Mouse (Mus musculus) limb, embryonic 14.5 days (tissue): Measurements from ENCODE around the gene Irf4. TPM values are rescaled to one million over a fixed set of nuclear protein-coding genes. Genes with fewer than 3 reads are reported as not detected.

Experiments used
- ATAC-seq: fragments of 200-750 bp; cut with Nextera tagmentation; 2 replicates; pipeline ENCODE4 v1.8.0; 2017; ENCODE audit warnings: low read depth, moderate number of reproducible peaks, moderate TSS enrichment; ENCODE audit not compliant: low FRiP score
- DNase-seq: peaks from one replicate; pipeline ENCODE4 v3.0.0-alpha.2; 2015; ENCODE audit warnings: low spot score
- H3K27ac ChIP-seq: fragments of 300-500 bp; sonication (generic); replicated peaks from 2 replicates; pipeline ENCODE4 v1.5.1; 2014; ENCODE audit warnings: low read depth, mild to moderate bottlenecking, low read length, moderate library complexity, mixed read lengths
- H3K27me3 ChIP-seq: fragments of 300-500 bp; sonication (generic); 2 replicates; pipeline ENCODE4 v1.6.1; 2014; ENCODE audit warnings: low read length, mixed read lengths; ENCODE audit not compliant: control insufficient read depth, insufficient read depth
- H3K36me3 ChIP-seq: fragments of 300-500 bp; sonication (generic); 2 replicates; pipeline ENCODE4 v1.6.1; 2014; ENCODE audit warnings: mild to moderate bottlenecking, low read length, moderate library complexity, mixed read lengths; ENCODE audit not compliant: control insufficient read depth, insufficient read depth
- H3K4me1 ChIP-seq: fragments of 300-500 bp; sonication (generic); 2 replicates; pipeline ENCODE4 v1.6.1; 2014; ENCODE audit warnings: antibody characterized with exemption, low read length, mixed read lengths; ENCODE audit not compliant: control insufficient read depth, insufficient read depth
- H3K4me2 ChIP-seq: fragments of 300-500 bp; sonication (generic); replicated peaks from 2 replicates; pipeline ENCODE4 v1.6.1; 2014; ENCODE audit warnings: low read depth, mild to moderate bottlenecking, low read length, moderate library complexity; ENCODE audit not compliant: severe bottlenecking
- H3K4me3 ChIP-seq: fragments of 300-500 bp; sonication (generic); replicated peaks from 2 replicates; pipeline ENCODE4 v1.5.1; 2014; ENCODE audit warnings: low read length
- H3K9ac ChIP-seq: fragments of 300-500 bp; sonication (generic); 2 replicates; pipeline ENCODE4 v1.6.1; 2014; ENCODE audit warnings: mild to moderate bottlenecking, low read depth, low read length, moderate library complexity; ENCODE audit not compliant: severe bottlenecking
- H3K9me3 ChIP-seq: fragments of 300-500 bp; sonication (generic); 2 replicates; pipeline ENCODE4 v1.6.1; 2016; ENCODE audit warnings: low read length; ENCODE audit not compliant: control insufficient read depth
- POLR2A ChIP-seq: fragments of 200-500 bp; IDR thresholded peaks from 2 replicates; pipeline ENCODE4 v1.8.0; 2012; ENCODE audit warnings: inconsistent platforms, mild to moderate bottlenecking, moderate library complexity, borderline replicate concordance; ENCODE audit not compliant: insufficient read depth, insufficient read length; ENCODE audit errors: extremely low read depth
- WGBS: fragments of 180-500 bp; shearing (Covaris S2); extraction: QIAGEN DNeasy Blood & Tissue Kit; methylation state at CpG from one replicate; pipeline ENCODE4 v1.1.7; 2014; 5-methylcytosine and 5-hydroxymethylcytosine counted together
- polyA plus RNA-seq, 2 experiments: library from polyadenylated mRNA; depleted of rRNA in 1 of 2; stranded (reverse) in 1 of 2; unstranded in 1 of 2; fragments of >200 nt; fragmentation: Nextera tagmentation in 1 of 2; extraction: Ambion mirVana in 1 of 2; gene quantifications; 2 replicates each; pipeline versions ENCODE4 v1.2.1 to v1.2.3; 2012 to 2014

Gene Irf4
- polyA plus RNA-seq, 2 experiments = 0.29 to 0.34 TPM

- ATAC-seq (no peak), DNase-seq (no peak)
- H3K4me3 ChIP-seq = no peak overlapping the region
- H3K4me2 ChIP-seq = no peak overlapping the region
- H3K36me3 ChIP-seq = no peaks in the 10 kb centered on the region
- no peaks in the 10 kb centered on the region for H3K9me3 ChIP-seq
- H3K4me1 ChIP-seq = 0 out of 2 replicates have a peak, but pooled peaks cover 6% of the 10 kb centered on the region
- no peaks in the 10 kb centered on the region for H3K27me3 ChIP-seq
- 95% methylated on average over 7 of the region's 7 CpGs for whole genome bisulfite sequencing
- TF ChIP-seq POLR2A = no peak
- no peak overlapping the region for H3K27ac ChIP-seq
- no peak overlapping the region for H3K9ac ChIP-seq
These were observed 20.9 kb upstream of the Irf4 start for GRCm38 (mm10) chr13:30728155-30728554.

GRCm38 (mm10) chr13:30729245-30729644 lies 19.8 kb upstream of the Irf4 start:
- DNase-seq (no peak), ATAC-seq (no peak)
- no peaks in the 10 kb centered on the region for H3K9me3 ChIP-seq
- H3K9ac ChIP-seq = no peak overlapping the region
- H3K27ac ChIP-seq = no peak overlapping the region
- H3K27me3 ChIP-seq = no peaks in the 10 kb centered on the region
- H3K4me3 ChIP-seq = no peak overlapping the region
- H3K4me1 ChIP-seq = 0 out of 2 replicates have a peak, but pooled peaks cover 6% of the 10 kb centered on the region
- no peak overlapping the region for H3K4me2 ChIP-seq
- 52% methylated on average over 6 of the region's 6 CpGs for WGBS
- H3K36me3 ChIP-seq = no peaks in the 10 kb centered on the region
- no peak for TF ChIP-seq POLR2A

- Histone ChIP-seq H3K4me3 (no peak overlapping the region), H3K4me2 (no peak overlapping the region), H3K27me3 (no peaks in the 10 kb centered on the region), H3K27ac (no peak overlapping the region), H3K36me3 (no peaks in the 10 kb centered on the region), H3K9me3 (no peaks in the 10 kb centered on the region), H3K4me1 (0 out of 2 replicates have a peak, but pooled peaks cover under 1% of the 10 kb centered on the region), H3K9ac (no peak overlapping the region)
- no peak for TF ChIP-seq POLR2A
- WGBS = 83% methylated on average over 15 of the region's 15 CpGs
- DNase-seq (no peak), ATAC-seq (no peak)
These were observed 18.8 kb upstream of the Irf4 start for GRCm38 (mm10) chr13:30730104-30730793.

GRCm38 (mm10) chr13:30732709-30733445 lies 16.1 kb upstream of the Irf4 start:
- Histone ChIP-seq H3K9ac (no peak overlapping the region), H3K27ac (no peak overlapping the region), H3K4me2 (no peak overlapping the region), H3K36me3 (no peaks in the 10 kb centered on the region), H3K27me3 (no peaks in the 10 kb centered on the region), H3K4me1 (no peaks in the 10 kb centered on the region), H3K9me3 (no peaks in the 10 kb centered on the region), H3K4me3 (no peak overlapping the region)
- WGBS = 86% methylated on average over 11 of the region's 11 CpGs
- ATAC-seq (no peak), DNase-seq (no peak)
- TF ChIP-seq POLR2A = no peak

GRCm38 (mm10) chr13:30736721-30737120 lies 12.3 kb upstream of the Irf4 start:
- no peak for DNase-seq
- no peak overlapping the region for H3K27ac ChIP-seq
- WGBS = 88% methylated on average over 5 of the region's 5 CpGs
- H3K4me2 ChIP-seq = no peak overlapping the region
- H3K9me3 ChIP-seq = no peaks in the 10 kb centered on the region
- ATAC-seq = no peak
- no peaks in the 10 kb centered on the region for H3K36me3 ChIP-seq
- TF ChIP-seq POLR2A = no peak
- no peak overlapping the region for H3K9ac ChIP-seq
- H3K4me1 ChIP-seq = no peaks in the 10 kb centered on the region
- H3K4me3 ChIP-seq = no peak overlapping the region
- H3K27me3 ChIP-seq = no peaks in the 10 kb centered on the region
